Mouse (Mus musculus): ENCODE measurements at regions not wholly inside any gene's neighbourhood (a gene's known extent, or its start where the extent isn't known, plus 50 kb on each side); places are given as distances from the start of the nearest gene placed in this dataset.

GRCm38 (mm10) chr3:56244370-56244769, 60.9 kb upstream of the Nbea start:
- Histone ChIP-seq H3K27me3 (replicated peaks) (no peaks in the 10 kb centered on the region), H3K4me3 (replicated peaks) (no peak overlapping the region), H3K4me1 (no peaks in the 10 kb centered on the region), H3K9me3 (peaks cover 9% of the 10 kb centered on the region; the same call in 1 of the 2 replicates), H3K36me3 (replicated peaks; ENCODE audit: low read length) (no peaks in the 10 kb centered on the region)
- TF ChIP-seq FLI1 (IDR thresholded peaks at IDR 0.05; ENCODE audit: low read length) (no peak), GATA1 (IDR thresholded peaks at IDR 0.05; ENCODE audit: borderline replicate concordance, low read length) (no peak)

DNA sequence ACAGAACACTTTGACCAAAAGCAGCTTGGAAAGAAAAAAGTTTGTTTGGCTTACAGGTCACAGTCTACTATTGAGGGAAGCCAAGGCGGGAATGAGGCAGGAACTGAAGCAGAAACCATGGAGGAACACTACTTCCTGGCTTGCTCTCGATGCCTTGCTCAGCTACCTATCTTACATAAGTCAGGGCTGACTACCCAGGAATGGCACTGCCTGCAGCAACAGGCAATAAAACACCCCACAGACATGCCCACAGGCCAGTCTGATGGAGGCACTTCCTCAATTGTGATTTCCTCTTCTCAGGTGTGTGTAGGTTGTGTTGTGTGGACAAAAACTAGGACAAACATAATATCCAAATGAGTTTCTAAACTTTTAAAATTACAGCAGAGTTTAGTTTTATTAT, 54.7 kb upstream of the Nbea start:
- peaks cover 12% of the 10 kb centered on the region for H3K4me1 ChIP-seq
- TF ChIP-seq FLI1 (IDR thresholded peaks at IDR 0.05; ENCODE audit: low read length), result no peak
- no peak for TF ChIP-seq GATA1 (IDR thresholded peaks at IDR 0.05; ENCODE audit: borderline replicate concordance, low read length)

GRCm38 (mm10) chr3:56236163-56236562, 52.7 kb upstream of the Nbea start:
- TF ChIP-seq GATA1 (IDR thresholded peaks at IDR 0.05; ENCODE audit: borderline replicate concordance, low read length), result no peak
- no peak for TF ChIP-seq FLI1 (IDR thresholded peaks at IDR 0.05; ENCODE audit: low read length)
- no peak overlapping the region for H3K4me3 ChIP-seq (replicated peaks)
- H3K36me3 ChIP-seq (replicated peaks; ENCODE audit: low read length), result no peaks in the 10 kb centered on the region
- H3K27me3 ChIP-seq (replicated peaks), result no peaks in the 10 kb centered on the region
- peaks cover 6% of the 10 kb centered on the region; the same call in 1 of the 2 replicates for H3K9me3 ChIP-seq
- peaks cover 12% of the 10 kb centered on the region for H3K4me1 ChIP-seq

More for the DNA sequence above, 54.7 kb upstream of the Nbea start:
- Histone ChIP-seq H3K9me3 (peaks cover 9% of the 10 kb centered on the region; the same call in 1 of the 2 replicates), H3K4me3 (replicated peaks) (no peak overlapping the region), H3K36me3 (replicated peaks; ENCODE audit: low read length) (no peaks in the 10 kb centered on the region), H3K27me3 (replicated peaks) (no peaks in the 10 kb centered on the region)

Measured in megakaryocyte, embryonic 14.5 days (primary cell).